ENCODE assay signal across 9 mouse cellular contexts in the genomic region with DNA sequence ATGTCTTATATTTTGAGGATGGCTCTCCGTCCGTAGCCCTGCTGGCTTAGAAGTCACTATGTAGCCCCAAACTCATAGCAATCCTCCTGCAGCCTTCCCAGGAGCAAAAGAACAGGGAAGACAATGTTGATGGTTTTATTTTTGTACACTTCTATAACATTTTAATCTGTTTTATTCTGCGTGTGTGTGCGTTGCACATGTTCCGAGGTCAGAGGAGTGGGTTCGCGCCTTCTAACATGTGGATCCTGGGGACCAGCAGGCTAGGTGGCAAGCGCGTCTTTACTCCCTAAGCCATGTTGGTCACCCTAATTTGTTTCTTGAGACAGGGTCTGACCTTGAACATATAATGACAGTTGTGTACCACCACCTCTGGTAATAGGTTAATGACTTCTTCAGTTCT. TPM values are rescaled to one million over a fixed set of nuclear protein-coding genes. Genes with fewer than 3 reads are reported as not detected.
A peak's percentile ranks its signal among the peaks of the same experiment; 100 is the strongest.
DNase-seq lines count a peak whose midpoint lies in the region; ATAC-seq and TF ChIP-seq lines count a peak whose summit lies in the region.
"Had no signal": no experiment of that assay in that cellular context is flagged by ENCODE, and none has a peak within 500 bp of the region (broad histone marks: within the 10 kb centered on the region; RNA-seq: fewer than 3 reads in every experiment).

No protein-coding gene starts in this region.

- H3K79me2 ChIP-seq in macrophage (ENCODE audit: inconsistent target) = peaks cover 5% of the 10 kb centered on the region; the same call in 1 of the 2 replicates

- H3K4me1 ChIP-seq in heart, embryonic 10.5 days = peaks cover 43% of the 10 kb centered on the region
- peaks cover 4 to 30% of the 10 kb centered on the region in 2 experiments; a peak in 2 of 4 replicates for H3K4me1 ChIP-seq in ES-E14 (ENCODE audit: control insufficient read depth in 2 of 2, insufficient read depth in 2 of 2, low read length in 2 of 2, poor library complexity in 1 of 2)
- peaks cover 19% of the 10 kb centered on the region for H3K4me1 ChIP-seq in heart, embryonic 16.5 days (ENCODE audit: control insufficient read depth, insufficient read depth, low read length)

- in situ Hi-C loops in ES-E14 (cut with MboI; ENCODE audit: low sequenced_read_pairs in 2 of 2, unreplicated experiment in 2 of 2) = no loop called here

- intact Hi-C loops in heart, postnatal 25 days (cut with DNase I) = no loop called here

- DNase-seq in heart, embryonic 10.5 days (ENCODE audit: low spot score) = no peak
- DNase-seq in heart, postnatal 25 days (ENCODE audit: low spot score) = no peak
- DNase-seq in ES-E14 (ENCODE audit: low read depth, low spot score) = no peak
- DNase-seq in adrenal gland, postnatal 25 days = no peak
- no peak for DNase-seq in adrenal gland, adult 2 months
- no peak for DNase-seq in natural killer cell, adult 2 months (ENCODE audit: low spot score in 2 of 2)
- DNase-seq: gastrocnemius, postnatal 14 days had no signal

- peak overlapping the region; percentile 81 for H3K4me3 ChIP-seq in heart, embryonic 10.5 days
- H3K4me3 ChIP-seq in ES-E14 (ENCODE audit: insufficient read depth in 1 of 2, low read depth in 1 of 2, low read length in 2 of 2, poor library complexity in 1 of 2, severe bottlenecking in 1 of 2) (peak overlapping the region; percentile 84), macrophage (ENCODE audit: inconsistent target) (peak overlapping the region; percentile 57)
- H3K4me3 ChIP-seq in heart, embryonic 16.5 days (ENCODE audit: low read length) = peak overlapping the region; percentile 84

- peak overlapping the region; percentile 33; the same call in 1 of the 2 replicates for H3K9ac ChIP-seq in ES-E14 (ENCODE audit: insufficient read depth, low read depth, low read length, poor library complexity, severe bottlenecking)
- peak overlapping the region; percentile 93 for H3K9ac ChIP-seq in heart, embryonic 16.5 days (ENCODE audit: low read length)

- peaks cover 62% of the 10 kb centered on the region for H3K27me3 ChIP-seq in heart, embryonic 10.5 days (ENCODE audit: insufficient read depth, poor library complexity, severe bottlenecking)
- H3K27me3 ChIP-seq in heart, embryonic 16.5 days (ENCODE audit: control insufficient read depth, insufficient read depth, low read length) = peaks cover 17% of the 10 kb centered on the region

- WGBS in heart, embryonic 10.5 days = 53% methylated on average over 9 of the region's 9 CpGs
- 55% methylated on average over 9 of the region's 9 CpGs for WGBS in heart, embryonic 16.5 days
- 7% methylated on average over 9 of the region's 9 CpGs for WGBS in macrophage (ENCODE audit: missing documents)

- no peaks in the 10 kb centered on the region for H3K36me3 ChIP-seq in heart, embryonic 10.5 days
- peaks cover 3% of the 10 kb centered on the region; the same call in 1 of the 2 replicates for H3K36me3 ChIP-seq in ES-E14 (ENCODE audit: control insufficient read depth, insufficient read depth, low read length, poor library complexity, severe bottlenecking)
- H3K36me3 ChIP-seq in heart, embryonic 16.5 days (ENCODE audit: control insufficient read depth, insufficient read depth) = no peaks in the 10 kb centered on the region
- peaks cover 17% of the 10 kb centered on the region; the same call in 1 of the 2 replicates for H3K36me3 ChIP-seq in macrophage (ENCODE audit: inconsistent target)

- no peak for ATAC-seq in heart, embryonic 16.5 days (replicated peaks; ENCODE audit: extremely low read depth, insufficient read depth, low FRiP score)

- 0 out of 2 replicates have a peak, but pooled peaks cover 2% of the 10 kb centered on the region for H3K9me3 ChIP-seq in heart, embryonic 10.5 days
- H3K9me3 ChIP-seq in ES-E14 (ENCODE audit: control insufficient read depth, insufficient read depth, low read depth, low read length) = no peaks in the 10 kb centered on the region
- no peaks in the 10 kb centered on the region for H3K9me3 ChIP-seq in heart, embryonic 16.5 days (replicated peaks; ENCODE audit: control insufficient read depth, low read length)

- peak overlapping the region; percentile 67 for H3K4me2 ChIP-seq in heart, embryonic 16.5 days (ENCODE audit: low read depth, low read length)

- H3K27ac ChIP-seq in heart, embryonic 10.5 days = peak overlapping the region; percentile 94; the same call in 1 of the 2 replicates
- H3K27ac ChIP-seq in ES-E14 (ENCODE audit: insufficient read depth, low read depth, low read length, poor library complexity, severe bottlenecking) (peak overlapping the region; percentile 81; the same call in 1 of the 2 replicates), macrophage (peak overlapping the region; percentile 82)
- peak overlapping the region; percentile 89 for H3K27ac ChIP-seq in heart, embryonic 16.5 days (ENCODE audit: low read length)

TF ChIP-seq in ES-E14, 5 proteins besides CTCF, POLR2A, EP300 and RAD21 (continues in another document):
- TF ChIP-seq HCFC1 (IDR thresholded peaks at IDR 0.05; ENCODE audit: borderline replicate concordance, insufficient read depth, low read length) = no peak

RNA-seq across cellular contexts. Expression of a gene that starts 0.7 kb away (rescaled TPM):
- polyA plus RNA-seq in heart, embryonic 10.5 days (2016; fragmentation: Nextera tagmentation; extraction: Ambion mirVana) = 6.7 and 9.7 TPM in 2 replicates
- total RNA-seq in heart, postnatal 25 days (2021) = 1 to 10 TPM; 7.8 to 8.5 TPM
- total RNA-seq in ES-E14 (2012; rRNA removed) = 19.0 and 27.3 TPM in 2 replicates
- 9.9 and 11.3 TPM in 2 replicates for polyA plus RNA-seq in heart, embryonic 16.5 days (2015; fragmentation: Nextera tagmentation; extraction: Ambion mirVana)
- 100 to 1,000 TPM in 9 of 26 experiments, 10 to 100 TPM in 17; 25.5 to 167 (median 88.0) TPM for total RNA-seq in macrophage (2018; cell fraction: chromatin; rRNA removed)
- total RNA-seq in macrophage (2018; cell fraction: cytosol; rRNA removed) = 10 to 100 TPM; 13.3 to 32.3 (median 20.1) TPM
- total RNA-seq in macrophage (2018; cell fraction: nucleus; rRNA removed) = 10 to 100 TPM; 20.0 to 60.6 (median 43.9) TPM
- 10.8 to 16.4 TPM (median 11.3 TPM) in 3 replicates for polyA plus RNA-seq in macrophage (2018)
- 11.7 and 14.3 TPM in 2 replicates for total RNA-seq in adrenal gland, postnatal 25 days (2021)
- 10 to 100 TPM in 1 of 2 experiments, 1 to 10 TPM in 1; 9.4 to 19.0 TPM for total RNA-seq in adrenal gland, adult 2 months (2021)
- polyA plus RNA-seq in adrenal gland, adult 2 months (2012; rRNA removed) = 32.3 and 44.2 TPM in 2 replicates

RNA-seq across cellular contexts. Expression of a gene that starts 5.2 kb away (rescaled TPM):
- polyA plus RNA-seq in heart, embryonic 10.5 days (2016; fragmentation: Nextera tagmentation; extraction: Ambion mirVana) = 0.31 and 0.48 TPM in 2 replicates
- under 1 TPM; 0.73 to 0.83 TPM for total RNA-seq in heart, postnatal 25 days (2021)
- 3.0 and 9.1 TPM in 2 replicates for total RNA-seq in ES-E14 (2012; rRNA removed)
- polyA plus RNA-seq in heart, embryonic 16.5 days (2015; fragmentation: Nextera tagmentation; extraction: Ambion mirVana) = 0.47 and 0.72 TPM in 2 replicates
- 10 to 100 TPM in 9 of 26 experiments, 1 to 10 TPM in 17; 4.0 to 18.7 (median 8.1) TPM for total RNA-seq in macrophage (2018; cell fraction: chromatin; rRNA removed)
- 1 to 10 TPM in 12 of 26 experiments, under 1 TPM in 14; 0.41 to 1.9 (median 0.99) TPM for total RNA-seq in macrophage (2018; cell fraction: cytosol; rRNA removed)
- 1 to 10 TPM; 1.2 to 9.0 (median 3.7) TPM for total RNA-seq in macrophage (2018; cell fraction: nucleus; rRNA removed)
- polyA plus RNA-seq in macrophage (2018) = 0.98 to 1.4 TPM (median 1.4 TPM) in 3 replicates
- total RNA-seq in adrenal gland, postnatal 25 days (2021) = 8.3 and 8.4 TPM in 2 replicates
- total RNA-seq in adrenal gland, adult 2 months (2021) = 10 to 100 TPM in 1 of 2 experiments, 1 to 10 TPM in 1; 6.0 to 10.5 TPM
- polyA plus RNA-seq in adrenal gland, adult 2 months (2012; rRNA removed) = 4.4 and 6.3 TPM in 2 replicates

RNA-seq across cellular contexts. Expression of a gene that starts 12.2 kb away (rescaled TPM):
- polyA plus RNA-seq in heart, embryonic 10.5 days (2016; fragmentation: Nextera tagmentation; extraction: Ambion mirVana) = 0.99 and 1.5 TPM in 2 replicates
- total RNA-seq in heart, postnatal 25 days (2021) = 1 to 10 TPM; 4.0 to 4.8 TPM
- 3.0 and 5.1 TPM in 2 replicates for total RNA-seq in ES-E14 (2012; rRNA removed)
- 2.1 and 3.4 TPM in 2 replicates for polyA plus RNA-seq in heart, embryonic 16.5 days (2015; fragmentation: Nextera tagmentation; extraction: Ambion mirVana)
- total RNA-seq in macrophage (2018; cell fraction: chromatin; rRNA removed) = 10 to 100 TPM in 13 of 26 experiments, 1 to 10 TPM in 11, not detected in 2; 1.6 to 26.2 (median 11.1) TPM
- total RNA-seq in macrophage (2018; cell fraction: cytosol; rRNA removed) = 1 to 10 TPM in 25 of 26 experiments, under 1 TPM in 1; 0.52 to 4.9 (median 2.7) TPM
- total RNA-seq in macrophage (2018; cell fraction: nucleus; rRNA removed) = 10 to 100 TPM in 13 of 26 experiments, 1 to 10 TPM in 12, not detected in 1; 2.2 to 17.4 (median 10.0) TPM
- 0.64 to 0.95 TPM (median 0.93 TPM) in 3 replicates for polyA plus RNA-seq in macrophage (2018)
- total RNA-seq in adrenal gland, postnatal 25 days (2021) = 6.1 and 7.8 TPM in 2 replicates
- 1 to 10 TPM; 7.1 to 7.5 TPM for total RNA-seq in adrenal gland, adult 2 months (2021)
- polyA plus RNA-seq in adrenal gland, adult 2 months (2012; rRNA removed) = 39.2 and 39.3 TPM in 2 replicates

RNA-seq across cellular contexts. Expression of a gene that starts 24.8 kb away (rescaled TPM):
- polyA plus RNA-seq in heart, embryonic 10.5 days (2016; fragmentation: Nextera tagmentation; extraction: Ambion mirVana) = 1.6 and 2.9 TPM in 2 replicates
- total RNA-seq in heart, postnatal 25 days (2021) = 1 to 10 TPM; 5.5 to 8.0 TPM
- total RNA-seq in ES-E14 (2012; rRNA removed) = 1.1 and 1.3 TPM in 2 replicates
- 4.0 and 4.3 TPM in 2 replicates for polyA plus RNA-seq in heart, embryonic 16.5 days (2015; fragmentation: Nextera tagmentation; extraction: Ambion mirVana)
- total RNA-seq in macrophage (2018; cell fraction: chromatin; rRNA removed) = 1 to 10 TPM in 19 of 26 experiments, under 1 TPM in 7; 0.61 to 8.4 (median 2.5) TPM
- 10 to 100 TPM in 21 of 26 experiments, 1 to 10 TPM in 5; 7.2 to 23.9 (median 12.5) TPM for total RNA-seq in macrophage (2018; cell fraction: cytosol; rRNA removed)
- 10 to 100 TPM in 19 of 26 experiments, 1 to 10 TPM in 7; 5.3 to 26.2 (median 11.7) TPM for total RNA-seq in macrophage (2018; cell fraction: nucleus; rRNA removed)
- polyA plus RNA-seq in macrophage (2018) = 13.1 to 16.5 TPM (median 14.2 TPM) in 3 replicates
- total RNA-seq in adrenal gland, postnatal 25 days (2021) = 3.7 and 4.8 TPM in 2 replicates
- total RNA-seq in adrenal gland, adult 2 months (2021) = 1 to 10 TPM; 4.4 to 5.7 TPM
- polyA plus RNA-seq in adrenal gland, adult 2 months (2012; rRNA removed) = 14.4 and 17.5 TPM in 2 replicates

RNA-seq across cellular contexts. Expression of a gene that starts 48.7 kb away (rescaled TPM):
- polyA plus RNA-seq in heart, embryonic 10.5 days (2016; fragmentation: Nextera tagmentation; extraction: Ambion mirVana) = 2.0 and 3.1 TPM in 2 replicates
- under 1 TPM; 0.59 to 0.83 TPM for total RNA-seq in heart, postnatal 25 days (2021)
- 21.9 and 45.1 TPM in 2 replicates for total RNA-seq in ES-E14 (2012; rRNA removed)
- polyA plus RNA-seq in heart, embryonic 16.5 days (2015; fragmentation: Nextera tagmentation; extraction: Ambion mirVana) = 7.6 and 20.4 TPM in 2 replicates
- 10 to 100 TPM; 13.6 to 90.1 (median 57.2) TPM for total RNA-seq in macrophage (2018; cell fraction: chromatin; rRNA removed)
- 10 to 100 TPM in 13 of 26 experiments, 1 to 10 TPM in 13; 7.6 to 13.2 (median 10.2) TPM for total RNA-seq in macrophage (2018; cell fraction: cytosol; rRNA removed)
- 10 to 100 TPM in 24 of 26 experiments, 1 to 10 TPM in 2; 7.8 to 36.0 (median 18.9) TPM for total RNA-seq in macrophage (2018; cell fraction: nucleus; rRNA removed)
- polyA plus RNA-seq in macrophage (2018) = 5.0 to 6.2 TPM (median 5.8 TPM) in 3 replicates
- total RNA-seq in adrenal gland, postnatal 25 days (2021) = 2.2 and 2.6 TPM in 2 replicates
- 1 to 10 TPM; 1.8 to 2.7 TPM for total RNA-seq in adrenal gland, adult 2 months (2021)
- polyA plus RNA-seq in adrenal gland, adult 2 months (2012; rRNA removed) = 8.2 and 10.6 TPM in 2 replicates
